Mouse (Mus musculus): Measurements from ENCODE around the gene Mlh1.

DNA sequence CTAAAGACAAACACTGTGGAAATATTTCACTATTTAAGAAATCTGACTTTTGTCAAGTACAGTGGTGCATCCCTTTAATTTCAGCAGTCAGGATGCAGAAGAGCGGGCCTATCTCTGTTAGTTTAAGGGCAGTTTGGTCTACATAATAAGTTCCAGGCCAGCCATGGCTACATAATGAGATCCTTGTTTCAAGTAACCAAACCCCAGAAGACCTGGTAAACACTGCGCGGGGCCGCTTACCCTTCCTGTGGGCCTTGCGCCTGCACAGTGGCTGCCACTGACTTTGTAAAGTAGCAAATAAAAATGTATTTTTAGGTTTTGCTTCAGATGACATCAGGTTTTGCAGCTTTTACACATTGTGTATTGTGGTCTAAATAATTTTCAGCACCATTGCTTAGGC, 48.2 kb downstream of the Mlh1 start:
- no peak for TF ChIP-seq CTCF (IDR thresholded peaks at IDR 0.05; ENCODE audit: borderline replicate concordance, control insufficient read depth, extremely low read depth, insufficient read depth, low read length, poor library complexity)
- TF ChIP-seq POLR2A (IDR thresholded peaks at IDR 0.05; ENCODE audit: control insufficient read depth, extremely low read depth, insufficient read depth, low read length, poor library complexity) = no peak

Measured in thymus, adult 2 months (tissue).